Mouse (Mus musculus) retina, embryonic 14.5 days (tissue): ENCODE results near the gene Tmem213.

ENCODE experiments used
- DNase-seq: peaks from one replicate; pipeline ENCODE4 v3.0.0-alpha.2; 2015; ENCODE audit warnings: low spot score

Tmem213 gene

GRCm38 (mm10) chr6:38118341-38118740 is 9.3 kb downstream of the Tmem213 start:
- DNase-seq: no peak

- DNase-seq: no peak
These were observed 11.8 kb downstream of the Tmem213 start for GRCm38 (mm10) chr6:38120681-38121371.

DNA sequence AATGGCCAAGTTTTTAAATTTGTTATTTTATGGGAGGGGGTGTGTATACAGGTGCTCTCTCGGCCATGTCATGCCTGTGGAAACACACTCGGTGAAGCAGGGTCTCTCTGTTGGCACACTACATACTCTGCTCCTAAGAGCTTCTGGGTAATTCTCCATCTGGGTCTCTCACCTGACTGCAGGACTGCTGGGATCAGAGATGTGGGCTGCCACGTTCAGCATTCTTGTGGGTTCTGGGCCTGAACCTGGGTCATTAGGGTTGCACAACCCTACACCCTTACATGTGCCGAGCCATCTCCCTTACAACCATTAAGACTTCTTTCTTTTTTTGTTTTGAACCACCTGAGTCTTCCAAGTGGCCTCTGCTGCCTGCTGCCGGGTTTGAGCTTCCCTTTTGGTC is 12.8 kb downstream of the Tmem213 start:
- DNase-seq: no peak

- no peak for DNase-seq
These were observed 13.7 kb downstream of the Tmem213 start for GRCm38 (mm10) chr6:38122791-38123190.

- no peak for DNase-seq
These were observed 14.6 kb downstream of the Tmem213 start for GRCm38 (mm10) chr6:38123471-38124206.

- no peak for DNase-seq
These were observed 15.3 kb downstream of the Tmem213 start, which contains the start of gene Atp6v0a4 for GRCm38 (mm10) chr6:38124207-38124835. Gene Atp6v0a4 (minus strand): TSS chr6:38124586.

- DNase-seq: no peak
These were observed 15.8 kb downstream of the Tmem213 start for GRCm38 (mm10) chr6:38124882-38125281.

- DNase-seq: no peak
These were observed 16.4 kb downstream of the Tmem213 start for GRCm38 (mm10) chr6:38125462-38125861.

DNA sequence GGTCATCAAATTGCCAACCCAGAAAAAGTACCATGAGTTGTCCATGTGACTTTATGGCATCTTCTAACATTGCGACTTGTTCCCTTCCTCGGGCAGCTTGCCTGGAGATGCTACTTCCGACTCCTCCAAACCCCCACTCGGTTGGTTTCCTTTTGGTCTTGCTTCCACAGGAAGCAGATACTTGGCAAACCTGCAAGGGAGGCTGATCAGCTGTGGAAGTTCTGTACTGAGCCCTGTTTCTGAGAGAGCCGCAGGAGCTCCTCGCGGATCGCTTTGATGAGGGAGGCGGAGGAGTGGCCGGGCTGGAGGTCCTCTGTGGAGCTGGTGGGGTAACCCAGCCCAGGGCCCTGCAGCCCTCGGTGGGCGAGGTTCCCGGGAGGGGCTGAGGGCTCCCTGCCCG is 19.1 kb downstream of the Tmem213 start:
- no peak for DNase-seq

GRCm38 (mm10) chr6:38129883-38130282 is 20.8 kb downstream of the Tmem213 start:
- no peak for DNase-seq

- no peak for DNase-seq
These were observed 22.8 kb downstream of the Tmem213 start for GRCm38 (mm10) chr6:38131801-38132231.

DNA sequence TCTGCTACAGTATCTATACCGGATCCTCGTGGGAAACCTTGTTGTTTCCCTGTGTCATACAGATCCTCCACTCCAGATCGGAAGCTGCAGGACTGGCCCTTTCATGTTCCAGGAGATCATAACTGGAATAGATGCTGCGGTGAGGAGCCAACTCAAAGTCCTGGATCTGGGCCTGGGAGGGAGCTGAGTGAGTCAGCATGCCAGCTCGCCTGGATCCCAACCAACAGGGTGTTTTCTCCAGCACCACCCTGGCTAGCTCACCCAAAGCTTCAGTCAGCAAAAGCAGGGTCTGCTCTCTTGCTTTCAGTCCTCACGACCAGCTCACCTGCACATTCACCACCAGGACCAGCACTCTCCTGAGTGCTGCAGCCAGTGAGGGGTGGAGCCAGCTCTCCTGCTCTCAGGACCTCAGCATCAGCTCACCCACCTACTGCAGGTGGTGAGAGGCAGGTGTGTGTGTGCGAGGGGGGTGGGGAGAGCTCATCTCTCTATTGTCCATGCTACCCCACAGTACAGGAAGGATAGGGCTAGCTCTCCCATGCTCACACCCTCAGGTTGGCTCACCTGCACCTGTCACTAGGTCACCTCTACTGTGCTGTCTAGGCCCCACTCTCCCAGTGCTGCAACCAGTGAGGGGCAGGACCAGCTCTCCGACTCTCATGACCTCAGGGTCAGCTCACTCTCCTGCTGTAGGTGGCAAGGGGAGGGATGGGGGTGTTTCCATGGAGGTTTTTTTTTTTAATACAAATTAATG is 25.9 kb downstream of the Tmem213 start:
- DNase-seq: no peak

GRCm38 (mm10) chr6:38139086-38139485 is 30.0 kb downstream of the Tmem213 start:
- DNase-seq: no peak

- DNase-seq: no peak
These were observed 31.3 kb downstream of the Tmem213 start for GRCm38 (mm10) chr6:38140402-38140801.

- DNase-seq: no peak
These were observed 35.3 kb downstream of the Tmem213 start for GRCm38 (mm10) chr6:38144161-38144998.

DNA sequence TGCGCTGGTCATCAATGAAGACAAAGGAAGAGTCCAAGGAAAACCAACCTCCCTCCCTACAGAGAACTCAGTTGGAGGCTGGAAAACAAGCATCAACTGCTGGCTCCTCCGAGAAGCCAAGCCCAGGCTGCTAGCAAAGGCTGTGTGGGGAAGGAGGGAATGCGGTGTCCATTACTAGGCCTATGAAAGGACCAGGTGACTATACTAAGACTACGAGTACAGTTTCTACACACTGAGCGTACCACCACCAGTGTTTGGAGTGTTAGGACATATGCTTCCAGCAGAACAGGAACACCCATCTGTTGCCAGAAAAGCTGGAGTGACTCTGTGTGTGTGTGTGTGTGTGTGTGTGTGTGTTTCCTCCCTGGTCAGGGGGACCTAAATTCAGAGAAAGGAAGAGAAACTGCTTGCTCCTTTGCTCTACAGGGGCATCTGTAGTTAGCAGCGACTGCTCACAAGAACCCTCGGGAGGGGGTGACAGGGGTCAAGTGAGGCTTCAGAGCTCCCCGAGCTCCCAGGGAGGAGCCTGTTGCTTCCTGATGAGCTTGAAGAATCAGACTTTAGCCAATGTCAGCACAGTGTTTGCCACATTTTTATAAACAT is 36.5 kb downstream of the Tmem213 start:
- no peak for DNase-seq

GRCm38 (mm10) chr6:38147301-38147700 is 38.2 kb downstream of the Tmem213 start:
- no peak for DNase-seq

GRCm38 (mm10) chr6:38148626-38149025 is 39.6 kb downstream of the Tmem213 start:
- DNase-seq: peak; percentile 74

DNA sequence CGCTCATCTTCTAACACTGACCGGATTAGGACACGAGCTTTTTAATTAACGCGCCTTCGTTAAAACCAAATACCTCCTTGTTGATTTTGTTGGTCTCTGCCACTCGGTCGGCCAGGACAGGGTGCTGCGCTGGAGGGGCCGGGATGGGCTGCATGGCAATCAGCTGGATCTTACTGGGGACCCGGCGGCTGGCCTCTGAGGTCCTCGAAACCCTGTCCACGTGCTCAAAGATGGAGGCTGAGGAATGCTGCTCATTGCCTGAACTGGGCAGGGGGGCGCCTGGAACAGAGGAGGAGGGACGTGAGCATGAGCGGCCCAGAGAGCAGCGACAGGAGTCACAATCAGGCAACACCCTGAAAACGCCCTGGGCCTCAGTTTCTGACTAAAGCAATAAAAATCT is 40.4 kb downstream of the Tmem213 start:
- DNase-seq: no peak

- no peak for DNase-seq
These were observed 43.2 kb downstream of the Tmem213 start for GRCm38 (mm10) chr6:38152305-38152704.

- DNase-seq: no peak
These were observed 47.1 kb downstream of the Tmem213 start for GRCm38 (mm10) chr6:38156204-38156603.
